Mouse (Mus musculus) cortical plate, adult 2 months (tissue): Measurements from ENCODE around the gene Agrn. TPM values are rescaled to one million over a fixed set of nuclear protein-coding genes. Genes with fewer than 3 reads are reported as not detected.
A peak's percentile ranks its signal among the peaks of the same experiment; 100 is the strongest.
"Not testable (repeated sequence)": the region's sequence is repeated elsewhere in the genome, so short reads cannot be mapped to it uniquely, and the experiment has no call there.

Source experiments
- H3K27ac ChIP-seq: fragments of 200-500 bp; 2 replicates; pipeline ENCODE4 v1.5.1; 2012; ENCODE audit warnings: low read length, control low read depth, inconsistent platforms; ENCODE audit not compliant: insufficient read depth
- H3K4me1 ChIP-seq: fragments of 200-500 bp; 2 replicates; pipeline ENCODE4 v1.6.1; 2011; ENCODE audit warnings: low read length; ENCODE audit not compliant: control insufficient read depth, insufficient read depth
- H3K4me3 ChIP-seq: fragments of 200-500 bp; 2 replicates; pipeline ENCODE4 v1.5.1; 2011; ENCODE audit warnings: mild to moderate bottlenecking, low read length, control low read depth; ENCODE audit not compliant: insufficient read depth
- CTCF ChIP-seq: fragments of 200-500 bp; IDR thresholded peaks from 2 replicates; pipeline ENCODE4 v1.5.1; 2011; ENCODE audit warnings: mild to moderate bottlenecking, control low read depth, low read length; ENCODE audit not compliant: insufficient read depth; ENCODE audit errors: extremely low read depth
- POLR2A ChIP-seq: fragments of 200-500 bp; IDR thresholded peaks from 2 replicates; pipeline ENCODE4 v1.6.1; 2011; ENCODE audit warnings: mild to moderate bottlenecking, low read length, control low read depth; ENCODE audit not compliant: insufficient read depth; ENCODE audit errors: extremely low read depth
- polyA plus RNA-seq: library from polyadenylated mRNA; depleted of rRNA; stranded (reverse); fragments of >200 nt; gene quantifications from 2 replicates; pipeline ENCODE4 v1.2.3, GENCODE M21; 2012

Gene Agrn
- polyA plus RNA-seq, 1 experiment: 186 TPM

DNA sequence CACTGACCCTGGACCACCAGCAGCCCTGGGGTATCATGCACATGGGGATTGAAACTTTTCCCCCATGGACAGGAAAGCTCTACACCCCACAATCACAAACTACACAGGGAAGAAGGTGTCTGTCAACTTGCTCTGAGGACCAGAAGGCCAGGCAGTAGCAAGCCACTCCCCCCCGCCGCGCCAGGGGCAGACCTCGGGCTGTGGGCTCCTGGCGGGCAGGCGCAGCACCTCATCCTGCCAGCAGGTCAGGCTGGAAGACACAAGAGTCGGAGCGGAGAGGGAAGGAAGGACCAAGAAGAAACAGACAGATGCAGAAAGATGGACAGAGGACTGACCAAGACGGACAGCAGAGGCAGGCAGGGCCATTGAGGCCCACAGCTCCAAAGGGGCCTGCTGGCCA lies 19.7 kb downstream of the Agrn start:
- Histone ChIP-seq H3K4me1 (peaks cover 3% of the 10 kb centered on the region; the same call in 1 of the 2 replicates), H3K27ac (no peak overlapping the region), H3K4me3 (no peak overlapping the region)
- TF ChIP-seq CTCF (no peak), POLR2A (no peak)

DNA sequence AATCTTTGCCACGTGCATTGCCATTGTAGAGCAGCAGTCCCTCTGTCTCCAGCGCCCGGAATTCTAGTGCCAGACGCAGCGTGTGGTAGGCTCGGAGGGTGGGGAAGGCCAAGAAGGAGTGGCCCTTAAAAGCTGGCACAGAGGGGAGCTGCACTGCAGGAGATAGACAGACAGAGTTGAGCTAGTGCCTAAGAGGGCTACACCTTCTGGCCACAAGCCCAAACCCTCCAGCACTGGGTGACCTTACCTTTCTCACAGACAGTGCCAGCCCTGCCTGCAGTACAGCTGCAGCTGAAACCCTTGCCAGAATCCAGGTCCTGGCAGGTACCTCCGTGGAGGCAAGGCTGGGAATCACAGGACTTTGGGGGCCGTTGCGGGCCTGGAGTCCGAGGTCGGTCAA lies 25.5 kb downstream of the Agrn start:
- H3K4me3 ChIP-seq: no peak overlapping the region
- TF ChIP-seq POLR2A (no peak), CTCF (no peak)
- no peaks in the 10 kb centered on the region for H3K4me1 ChIP-seq
- H3K27ac ChIP-seq: no peak overlapping the region

DNA sequence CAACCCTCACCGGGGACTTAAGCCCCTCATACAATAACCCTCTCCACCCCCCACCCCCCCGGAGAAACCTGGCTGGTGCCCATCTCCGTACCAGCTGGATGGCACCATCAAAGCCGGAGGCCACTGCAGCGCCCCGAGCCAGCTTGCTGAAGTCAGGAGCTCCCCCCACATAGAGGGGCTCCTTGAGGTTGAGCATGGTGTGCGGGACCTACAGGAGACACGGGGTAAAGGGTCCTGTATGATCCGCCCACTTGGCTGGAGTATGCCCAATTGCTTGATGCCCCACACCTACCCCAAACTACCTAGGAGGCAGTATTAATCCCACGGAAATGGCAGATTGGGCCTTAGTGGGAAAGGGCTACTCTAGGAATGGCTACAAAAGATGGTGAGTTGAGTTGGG lies 28.2 kb downstream of the Agrn start:
- no peak overlapping the region for H3K4me3 ChIP-seq
- no peaks in the 10 kb centered on the region for H3K4me1 ChIP-seq
- no peak overlapping the region for H3K27ac ChIP-seq
- TF ChIP-seq POLR2A (no peak), CTCF (no peak)

DNA sequence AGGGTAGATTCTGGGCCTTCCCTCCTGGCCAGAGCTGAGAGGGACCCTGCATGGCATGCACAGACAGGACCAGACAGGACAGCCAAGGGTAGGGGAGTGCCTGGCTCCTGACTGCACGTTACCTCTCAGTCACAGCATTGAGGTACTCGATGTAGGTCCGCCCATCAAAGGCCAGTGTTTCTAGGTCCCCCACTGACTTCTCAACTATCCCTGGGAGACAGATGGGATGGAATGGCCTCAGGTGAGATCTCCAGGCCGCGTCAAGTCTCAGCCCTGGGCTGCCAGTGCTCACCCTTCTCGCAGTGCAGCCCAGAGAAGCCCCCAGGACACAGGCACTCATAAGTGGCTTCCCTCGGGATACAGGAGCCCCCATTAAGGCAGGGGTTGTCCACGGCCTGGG lies 28.7 kb downstream of the Agrn start:
- TF ChIP-seq POLR2A (no peak), CTCF (no peak)
- Histone ChIP-seq H3K27ac (no peak overlapping the region), H3K4me1 (no peaks in the 10 kb centered on the region), H3K4me3 (no peak overlapping the region)

DNA sequence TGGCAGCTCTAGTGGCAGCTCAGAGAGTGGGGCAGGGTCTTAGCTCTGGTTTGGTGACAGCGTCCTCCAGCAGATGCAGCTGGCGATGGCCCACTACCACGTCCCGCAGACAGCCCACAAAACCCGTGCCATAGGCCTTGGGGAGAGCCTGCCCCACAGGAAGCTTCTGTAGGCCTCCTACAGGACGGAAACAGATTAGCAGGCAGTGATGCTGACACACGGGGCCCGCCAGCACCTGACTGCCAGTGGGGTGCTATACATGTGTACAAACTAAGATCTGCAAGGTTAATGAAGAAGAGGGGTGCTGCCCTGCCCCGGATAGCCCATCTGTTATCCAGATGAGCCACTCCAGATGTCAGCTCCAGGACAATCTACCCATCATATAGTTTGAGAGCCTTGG lies 30.8 kb downstream of the Agrn start:
- H3K4me3 ChIP-seq: no peak overlapping the region
- no peaks in the 10 kb centered on the region for H3K4me1 ChIP-seq
- no peak overlapping the region for H3K27ac ChIP-seq
- no peak for TF ChIP-seq POLR2A
- no peak for TF ChIP-seq CTCF

DNA sequence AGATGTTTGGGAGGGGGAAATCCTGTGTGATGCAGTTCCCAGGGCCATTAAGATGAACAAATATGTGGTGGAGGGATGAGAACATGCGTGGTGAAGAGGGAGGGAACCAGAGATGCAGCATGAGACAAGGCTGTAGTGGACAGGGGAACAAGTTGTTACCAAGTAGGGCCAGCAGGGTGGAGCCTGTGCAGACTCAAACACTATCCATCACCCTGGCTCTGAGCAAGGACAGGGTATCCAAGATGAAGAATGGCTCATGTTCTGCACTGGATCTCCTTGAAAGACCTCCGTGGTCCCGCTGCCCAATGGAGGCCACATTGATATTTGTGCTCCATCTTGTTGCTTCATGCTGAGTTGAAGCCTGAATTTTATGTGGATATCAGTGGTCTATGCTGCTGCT lies 42.5 kb downstream of the Agrn start:
- H3K4me3 ChIP-seq: no peak overlapping the region
- H3K4me1 ChIP-seq: no peaks in the 10 kb centered on the region
- no peak for TF ChIP-seq CTCF
- no peak overlapping the region for H3K27ac ChIP-seq

DNA sequence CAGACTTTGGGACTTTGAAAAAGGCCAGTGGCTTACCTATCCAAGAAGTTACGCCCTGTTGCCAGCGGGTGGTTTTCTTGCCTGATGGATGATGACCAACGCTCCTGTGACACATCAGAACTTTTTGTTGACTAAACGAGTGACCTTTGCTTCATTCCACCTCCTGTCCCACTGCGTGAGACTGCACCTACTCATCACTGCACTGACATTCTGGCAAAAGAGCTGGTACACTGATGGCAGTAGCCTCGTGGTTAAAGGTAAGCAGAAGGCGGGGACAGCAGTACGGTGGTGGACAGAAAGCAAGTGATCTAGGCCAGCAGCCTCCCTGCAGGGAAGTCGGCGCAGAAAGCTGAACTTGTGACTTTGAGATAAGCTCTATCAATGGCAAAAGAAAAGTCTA lies 46.4 kb downstream of the Agrn start:
- H3K27ac ChIP-seq, H3K4me3 ChIP-seq, H3K4me1 ChIP-seq: not testable (repeated sequence)

DNA sequence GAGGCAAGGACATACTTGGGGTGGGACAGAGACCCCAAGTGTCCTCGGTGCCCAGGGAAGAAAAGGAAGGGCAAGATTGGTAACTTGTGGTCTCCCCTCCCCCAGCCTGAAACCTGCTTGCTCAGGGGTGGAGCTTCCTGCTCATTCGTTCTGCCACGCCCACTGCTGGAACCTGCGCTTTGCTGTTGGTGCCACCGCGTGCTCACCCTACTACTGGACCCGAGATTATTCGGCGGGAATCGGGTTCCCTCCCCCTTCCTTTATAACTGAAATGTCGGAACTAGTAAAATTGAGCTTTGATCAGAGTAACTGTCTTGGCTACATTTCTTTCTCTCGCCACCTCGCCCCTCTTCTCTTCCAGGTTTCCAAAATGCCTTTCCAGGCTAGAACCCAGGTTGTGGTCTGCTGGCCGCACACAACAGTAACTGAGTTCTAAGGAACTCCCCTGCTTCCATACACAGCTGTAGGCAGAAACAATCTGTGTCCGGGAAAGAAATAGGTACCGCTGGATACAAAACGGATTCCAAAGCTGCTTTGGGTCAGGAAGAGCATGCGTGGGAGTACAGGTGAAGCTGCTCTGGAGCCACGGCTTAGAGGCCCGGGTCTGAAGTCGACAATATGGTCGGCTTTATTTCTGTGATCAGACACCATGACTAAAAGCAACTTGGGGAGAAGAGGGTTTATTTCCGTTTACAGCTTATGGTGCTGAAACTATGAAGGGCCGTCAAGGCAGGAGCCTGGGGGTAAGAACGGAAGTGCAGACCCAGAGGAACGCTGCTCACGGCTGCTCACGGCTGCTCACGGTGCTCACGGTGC lies 60.8 kb downstream of the Agrn start:
- TF ChIP-seq POLR2A (no peak), CTCF (no peak)
- no peak overlapping the region for H3K27ac ChIP-seq
- H3K4me3 ChIP-seq: no peak overlapping the region
- no peaks in the 10 kb centered on the region for H3K4me1 ChIP-seq

DNA sequence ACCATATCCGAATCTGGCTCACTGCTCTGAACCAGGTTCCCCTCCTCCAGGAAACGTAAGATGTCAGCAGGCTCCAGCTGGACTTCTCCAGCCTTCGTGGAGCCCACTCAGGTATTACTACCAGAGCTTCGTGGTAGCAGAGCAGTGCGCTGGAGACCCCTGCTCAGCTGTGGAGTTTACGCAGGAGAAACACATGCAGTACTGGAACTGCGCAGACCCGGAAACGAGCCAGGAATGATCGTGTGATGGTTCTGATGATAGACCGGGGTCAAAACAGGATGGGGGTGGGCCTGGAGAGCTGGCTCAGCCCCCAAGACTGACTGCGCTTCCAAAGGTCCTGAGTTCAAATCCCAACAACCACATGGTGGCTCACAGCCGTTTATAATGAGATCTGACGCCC lies 61.5 kb downstream of the Agrn start:
- H3K4me1 ChIP-seq: no peaks in the 10 kb centered on the region

DNA sequence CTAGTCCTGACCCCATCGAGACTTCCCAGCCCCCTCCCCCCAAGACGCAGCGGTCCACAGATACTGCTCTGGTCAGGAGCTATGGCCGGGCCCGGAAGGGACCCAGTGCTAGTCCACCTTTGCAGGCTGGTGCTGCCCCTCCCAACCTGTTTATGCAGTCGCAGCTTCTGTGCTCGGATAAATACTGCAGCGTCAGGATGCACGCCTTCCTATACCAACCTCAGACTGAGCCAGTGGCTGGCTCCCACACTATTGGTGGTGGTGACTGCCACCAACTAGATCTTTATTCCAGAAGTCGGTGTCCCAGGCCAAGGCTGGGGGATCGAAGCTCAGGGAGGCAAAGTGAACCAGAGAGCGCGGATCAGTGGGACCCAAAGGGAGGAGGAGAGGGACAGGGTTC lies 62.2 kb downstream of the Agrn start:
- no peak overlapping the region for H3K27ac ChIP-seq
- H3K4me3 ChIP-seq: no peak overlapping the region
- no peak for TF ChIP-seq POLR2A
- no peak for TF ChIP-seq CTCF
- H3K4me1 ChIP-seq: no peaks in the 10 kb centered on the region

More for the DNA sequence above, 61.5 kb downstream of the Agrn start:
- no peak for TF ChIP-seq CTCF
- TF ChIP-seq POLR2A: no peak
- Histone ChIP-seq H3K4me3 (no peak overlapping the region), H3K27ac (no peak overlapping the region)

DNA sequence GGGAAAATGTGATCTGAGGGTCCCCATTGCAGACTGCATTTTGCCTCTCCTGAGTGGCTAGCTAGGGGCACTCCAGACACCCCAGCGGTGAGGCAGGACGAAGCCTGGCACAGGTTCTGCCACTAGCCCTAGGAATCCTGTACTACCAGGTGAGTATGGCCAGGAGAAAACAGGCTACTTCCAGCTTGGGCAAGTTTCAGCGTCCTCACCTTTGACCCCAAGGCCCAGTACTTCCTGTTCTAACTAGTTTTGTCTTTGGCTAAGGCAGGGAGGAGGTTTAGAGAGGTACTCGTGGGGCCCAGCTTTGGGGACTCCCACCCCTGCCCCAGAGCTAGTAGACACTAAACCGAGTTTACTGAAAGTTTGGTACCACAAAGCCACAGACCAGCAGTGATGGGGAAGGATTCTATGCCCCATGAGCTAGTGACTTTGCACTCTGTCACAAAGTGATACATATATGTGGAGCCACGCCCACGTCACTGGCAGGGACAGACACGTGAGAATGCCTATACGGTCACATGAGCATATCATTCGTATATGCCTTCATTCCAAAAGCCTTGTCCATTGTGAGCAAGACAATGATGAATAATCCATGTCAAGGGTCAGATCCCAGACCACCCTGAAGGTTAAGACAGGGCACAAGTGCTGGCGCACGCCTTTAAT lies 63.2 kb downstream of the Agrn start:
- Histone ChIP-seq H3K4me1 (no peaks in the 10 kb centered on the region), H3K4me3 (no peak overlapping the region), H3K27ac (peak overlapping the region; percentile 77; the same call in 1 of the 2 replicates)
- no peak for TF ChIP-seq POLR2A
- TF ChIP-seq CTCF: no peak
